Mouse (Mus musculus) C2C12 (cell line): ENCODE results near the gene Srgap2.

Experiments used
- CTCF ChIP-seq: IDR thresholded peaks from one replicate; pipeline ENCODE4 v1.5.1; 2011; ENCODE audit not compliant: control insufficient read depth, insufficient read depth, insufficient read length
- MAX ChIP-seq: IDR thresholded peaks from one replicate; pipeline ENCODE4 v1.6.1; 2011; ENCODE audit warnings: mild to moderate bottlenecking, control low read depth

DNA sequence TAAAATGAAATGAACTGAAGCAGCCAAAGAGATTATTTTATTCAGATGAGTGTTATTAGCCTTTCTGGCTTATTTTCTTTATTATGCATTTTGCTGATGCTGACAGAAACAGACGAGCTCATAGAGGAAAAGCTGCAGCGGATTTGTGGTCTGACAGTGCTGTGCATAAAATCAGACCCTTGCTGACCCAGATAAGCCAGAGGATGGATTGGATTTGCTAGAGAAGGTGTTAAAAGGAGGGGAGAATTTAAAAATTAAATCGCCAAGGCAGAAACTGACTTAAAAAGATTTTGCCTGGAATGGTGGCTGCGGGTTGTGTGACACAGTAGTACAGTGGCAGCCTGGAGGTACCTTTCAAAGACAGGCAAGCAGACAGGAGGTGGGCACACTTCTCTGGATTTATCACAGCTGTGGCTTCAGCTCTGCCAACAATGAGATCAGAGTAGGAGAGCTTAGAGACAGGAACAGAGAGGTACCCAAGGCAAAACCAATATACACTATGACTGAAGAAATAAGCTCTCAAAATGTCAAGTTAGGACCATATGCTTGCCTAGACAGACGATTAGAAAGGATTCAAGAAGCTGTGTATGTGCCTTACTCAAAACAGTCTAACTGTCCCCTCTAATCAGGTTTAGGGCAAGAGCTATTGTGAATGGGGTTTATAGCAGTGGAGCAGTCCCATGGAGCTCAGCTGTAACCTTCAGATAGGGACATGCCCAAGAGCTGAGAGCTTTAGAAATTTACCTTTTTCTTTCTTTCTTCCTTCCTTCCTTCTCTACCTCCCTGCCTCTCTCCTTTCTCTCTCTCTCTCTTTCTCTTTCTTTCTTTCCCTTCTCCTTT lies 109.1 kb downstream of the Srgap2 start:
- TF ChIP-seq MAX (no peak), CTCF (no peak)
